Mouse (Mus musculus) embryonic fibroblast, embryonic 13.5 days (primary cell): ENCODE results near the gene Sar1a.

ENCODE experiments used
- CTCF ChIP-seq: IDR thresholded peaks from 2 replicates; pipeline ENCODE4 v1.5.1; 2011; ENCODE audit warnings: mild to moderate bottlenecking, control low read depth, low read length, moderate library complexity, borderline replicate concordance; ENCODE audit not compliant: insufficient read depth
- POLR2A ChIP-seq: IDR thresholded peaks from 2 replicates; pipeline ENCODE4 v1.6.1; 2011; ENCODE audit warnings: low read depth, mild to moderate bottlenecking, control low read depth, low read length, moderate library complexity

DNA sequence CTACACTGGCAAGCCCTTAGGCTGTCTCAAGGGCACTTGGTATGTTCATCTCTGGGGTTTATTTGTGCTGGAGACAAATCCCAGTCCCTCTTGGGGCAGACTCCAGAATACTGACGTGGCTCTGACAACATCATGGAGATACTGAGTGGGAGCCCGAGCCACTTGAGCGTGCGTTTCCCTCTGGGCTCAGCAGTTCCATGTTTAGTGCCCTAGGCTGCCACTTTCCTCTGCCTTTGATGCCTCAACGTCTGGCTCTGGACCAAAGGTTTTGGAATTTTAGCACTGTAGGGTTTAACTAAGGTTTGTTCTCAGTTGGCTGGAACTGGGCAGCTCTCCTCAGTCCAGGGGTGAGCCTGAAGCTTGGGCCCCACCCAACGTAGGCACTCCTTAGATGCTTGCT is 43.2 kb downstream of the Sar1a start:
- TF ChIP-seq POLR2A = no peak
- no peak for TF ChIP-seq CTCF
